Mouse (Mus musculus) bone marrow macrophage, adult 2 months (primary cell): ENCODE data around the gene Trpc5os. TPM values are rescaled to one million over a fixed set of nuclear protein-coding genes. Genes with fewer than 3 reads are reported as not detected.

Source experiments
- H3K27ac ChIP-seq: 2 replicates; pipeline ENCODE4 v1.5.1; 2012; ENCODE audit warnings: low read depth, low read length; ENCODE audit not compliant: insufficient read depth
- H3K4me1 ChIP-seq: 2 replicates; pipeline ENCODE4 v1.6.1; 2012; ENCODE audit warnings: low read length; ENCODE audit not compliant: control insufficient read depth, insufficient read depth
- H3K4me3 ChIP-seq: 2 replicates; pipeline ENCODE4 v1.5.1; 2012; ENCODE audit warnings: mild to moderate bottlenecking, low read length, moderate library complexity; ENCODE audit not compliant: insufficient read depth
- CTCF ChIP-seq: IDR thresholded peaks from 2 replicates; pipeline ENCODE4 v1.5.1; 2012; ENCODE audit warnings: low read depth, mild to moderate bottlenecking, low read length, moderate library complexity
- POLR2A ChIP-seq: IDR thresholded peaks from 2 replicates; pipeline ENCODE4 v1.6.1; 2012; ENCODE audit warnings: mild to moderate bottlenecking, low read depth, low read length, borderline replicate concordance
- polyA plus RNA-seq: library from polyadenylated mRNA; stranded (reverse); fragments of >200 nt; gene quantifications from 2 replicates; pipeline ENCODE4 v1.2.4, GENCODE M21; 2012; ENCODE audit not compliant: missing spikeins, insufficient read depth, insufficient read length

Gene Trpc5os
- not detected in 2 replicates for polyA plus RNA-seq

GRCm38 (mm10) chrX:144456281-144456680 is at the start of gene Trpc5os:
Gene Trpc5os (plus strand): TSS chrX:144456581.
- Histone ChIP-seq H3K4me1 (no peaks in the 10 kb centered on the region), H3K27ac (no peak within 1 kb of the TSS), H3K4me3 (no peak within 1 kb of the TSS)
- no peak for TF ChIP-seq POLR2A
- TF ChIP-seq CTCF: no peak

- TF ChIP-seq POLR2A (no peak), CTCF (no peak)
- Histone ChIP-seq H3K4me3 (no peak overlapping the region), H3K27ac (no peak overlapping the region), H3K4me1 (no peaks in the 10 kb centered on the region)
Observed at GRCm38 (mm10) chrX:144408036-144408435, 48.3 kb upstream of the Trpc5os start.

DNA sequence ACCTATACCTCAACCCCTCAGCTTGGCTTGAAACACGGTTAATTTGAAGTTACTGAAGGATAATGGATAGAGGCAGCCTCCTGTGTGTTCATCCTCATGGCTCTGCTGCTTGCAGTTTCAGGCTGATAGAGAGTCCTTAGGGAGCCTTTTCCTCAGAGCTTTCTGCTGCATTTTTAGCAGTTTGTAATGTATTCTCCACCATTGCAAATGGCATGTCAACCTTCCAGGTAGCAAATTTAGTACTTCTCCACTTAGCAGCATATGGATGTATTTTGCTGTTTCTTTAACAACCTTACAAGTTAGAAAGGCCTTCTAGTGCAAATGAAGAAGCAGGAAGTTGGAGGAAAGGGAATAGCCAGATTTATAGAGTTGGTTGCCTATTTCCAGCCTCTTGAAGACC is 36.1 kb upstream of the Trpc5os start:
- no peak for TF ChIP-seq POLR2A
- TF ChIP-seq CTCF: no peak
- H3K27ac ChIP-seq: no peak overlapping the region
- no peak overlapping the region for H3K4me3 ChIP-seq
- no peaks in the 10 kb centered on the region for H3K4me1 ChIP-seq

- TF ChIP-seq POLR2A (no peak), CTCF (no peak)
- Histone ChIP-seq H3K4me3 (no peak overlapping the region), H3K4me1 (no peaks in the 10 kb centered on the region), H3K27ac (no peak overlapping the region)
Observed at GRCm38 (mm10) chrX:144421091-144421490, 35.3 kb upstream of the Trpc5os start.

DNA sequence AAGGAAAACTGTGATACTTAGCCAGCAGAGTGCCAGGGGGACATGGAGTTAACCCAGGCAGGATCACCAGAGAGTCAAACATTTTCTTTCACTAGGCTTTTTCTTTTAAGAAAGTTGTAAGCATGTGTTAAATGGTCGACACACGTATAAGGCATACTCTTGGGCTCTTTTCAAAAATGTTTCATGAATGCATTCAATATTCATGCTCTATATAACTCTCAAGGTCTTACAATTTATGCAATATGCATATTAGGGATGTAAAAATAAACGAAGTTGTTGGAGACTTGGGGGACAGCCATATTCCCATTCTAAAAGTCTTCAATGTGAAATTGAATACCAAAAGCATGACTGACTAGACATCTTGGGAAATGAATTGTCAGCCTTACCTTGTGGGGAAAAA is 32.5 kb upstream of the Trpc5os start:
- Histone ChIP-seq H3K27ac (no peak overlapping the region), H3K4me1 (no peaks in the 10 kb centered on the region), H3K4me3 (no peak overlapping the region)
- TF ChIP-seq CTCF: no peak
- no peak for TF ChIP-seq POLR2A

GRCm38 (mm10) chrX:144464416-144464815 is 8.0 kb downstream of the Trpc5os start:
- Histone ChIP-seq H3K27ac (no peak overlapping the region), H3K4me1 (no peaks in the 10 kb centered on the region), H3K4me3 (no peak overlapping the region)
- TF ChIP-seq CTCF (no peak), POLR2A (no peak)

GRCm38 (mm10) chrX:144491394-144491793 is 35.0 kb downstream of the Trpc5os start:
- H3K4me3 ChIP-seq: no peak overlapping the region
- no peak overlapping the region for H3K27ac ChIP-seq
- H3K4me1 ChIP-seq: no peaks in the 10 kb centered on the region
- no peak for TF ChIP-seq POLR2A
- TF ChIP-seq CTCF: no peak

- H3K4me1 ChIP-seq: no peaks in the 10 kb centered on the region
- H3K4me3 ChIP-seq: no peak overlapping the region
- TF ChIP-seq CTCF (no peak), POLR2A (no peak)
Observed at GRCm38 (mm10) chrX:144523239-144523638, 66.9 kb downstream of the Trpc5os start.

GRCm38 (mm10) chrX:144526042-144526441 is 69.7 kb downstream of the Trpc5os start:
- no peak for TF ChIP-seq POLR2A
- Histone ChIP-seq H3K4me3 (no peak overlapping the region), H3K4me1 (no peaks in the 10 kb centered on the region), H3K27ac (no peak overlapping the region)

More at GRCm38 (mm10) chrX:144523239-144523638, 66.9 kb downstream of the Trpc5os start:
- no peak overlapping the region for H3K27ac ChIP-seq

Other genes starting within 250 kb of the Trpc5os start
- 18.1 and 18.5 TPM in 2 replicates for gene Alg13, start 138.8 kb upstream of the Trpc5os start, polyA plus RNA-seq
- not detected in 2 replicates for gene Trpc5, start 231.6 kb downstream of the Trpc5os start, polyA plus RNA-seq
- gene Rtl4, start 232.3 kb downstream of the Trpc5os start, polyA plus RNA-seq: not detected in 2 replicates